Mouse (Mus musculus) right cerebral cortex, postnatal 10 days (tissue): ENCODE data around the gene Phactr1.
A peak's percentile ranks its signal among the peaks of the same experiment; 100 is the strongest.

Experiments used
- DNase-seq, 2 experiments: peaks; one replicate each; pipeline ENCODE4 v3.0.0; 2021; ENCODE audit warnings: low spot score in 2 of 2

Phactr1 gene

DNA sequence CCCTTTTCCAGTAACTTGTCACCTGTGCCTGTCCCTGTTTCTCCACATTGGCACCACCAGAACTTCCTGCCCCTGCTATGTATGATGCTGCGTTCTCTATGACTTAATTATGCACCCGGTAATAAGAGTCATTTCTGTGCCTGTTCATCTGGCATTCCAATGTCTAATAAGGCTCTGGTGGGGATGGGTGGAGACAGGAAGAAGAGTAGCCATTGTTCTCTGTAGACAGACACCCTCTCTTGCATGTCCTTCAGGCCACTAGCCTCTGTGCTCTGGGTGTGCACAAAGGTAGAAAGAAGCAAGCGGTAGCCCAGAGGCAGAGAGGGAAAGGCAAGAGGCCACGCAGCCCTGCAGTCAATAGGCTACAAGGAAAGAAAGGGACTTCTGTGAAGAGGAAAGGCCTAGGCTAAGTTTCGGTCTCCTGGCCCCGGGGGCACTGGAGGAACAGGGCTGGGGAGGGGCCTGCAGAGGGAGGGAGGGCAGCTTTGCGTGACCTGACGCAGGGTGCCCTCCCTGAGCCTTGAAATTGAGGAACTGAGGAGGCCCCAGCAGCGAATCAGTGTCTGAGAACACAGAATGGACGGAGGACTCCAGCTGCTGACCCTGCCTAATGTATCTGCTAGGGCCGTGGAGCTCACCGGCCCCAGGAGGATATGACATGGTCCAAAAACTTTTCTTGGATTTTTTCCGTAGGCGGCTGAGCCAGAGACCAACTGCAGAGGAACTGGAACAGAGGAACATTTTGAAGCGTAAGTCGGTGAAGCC is 442.1 kb downstream of the Phactr1 start:
- DNase-seq, result peak in 1 of 2 experiments; percentile 49

GRCm38 (mm10) chr13:43123895-43124682 is 443.7 kb downstream of the Phactr1 start:
- no peak for DNase-seq

DNA sequence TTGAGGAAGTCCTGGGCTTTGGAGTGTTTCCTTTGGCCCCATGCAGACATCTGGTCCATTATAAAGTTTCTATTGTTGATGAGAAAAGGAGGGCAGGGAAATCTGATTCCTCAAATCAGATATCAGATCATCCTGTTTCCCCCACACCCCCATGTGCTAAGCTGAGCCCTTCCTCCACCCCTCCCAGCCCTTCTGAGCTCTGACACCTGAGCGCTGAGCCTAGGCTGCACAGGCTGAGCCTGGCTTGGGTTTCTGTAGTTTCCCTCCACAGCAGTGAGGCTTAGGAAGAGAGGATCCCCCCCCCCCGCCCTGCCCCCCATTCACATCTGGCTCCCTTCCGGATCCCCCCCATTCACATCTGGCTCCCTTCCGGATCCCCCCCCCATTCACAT is 444.3 kb downstream of the Phactr1 start:
- DNase-seq, result no peak

DNA sequence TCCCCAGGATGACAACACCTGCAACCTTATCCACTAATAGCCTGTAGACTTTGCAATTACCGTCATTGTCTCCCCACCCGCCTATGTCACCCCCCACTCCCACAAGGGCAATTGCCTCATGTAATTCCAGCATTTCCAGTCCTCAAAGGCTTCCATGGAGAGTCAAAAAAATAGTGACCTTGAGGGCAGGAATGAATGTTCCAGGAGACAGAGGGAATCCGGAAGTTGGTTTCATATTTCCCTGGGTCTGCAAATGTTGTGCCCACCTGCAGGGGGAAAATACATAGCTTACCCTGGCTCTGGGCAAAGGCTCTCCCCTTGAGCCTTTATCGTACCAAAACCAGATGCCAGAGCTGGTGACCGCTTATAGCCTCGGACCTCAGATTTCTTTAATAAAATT is 449.7 kb downstream of the Phactr1 start:
- DNase-seq, result no peak

DNA sequence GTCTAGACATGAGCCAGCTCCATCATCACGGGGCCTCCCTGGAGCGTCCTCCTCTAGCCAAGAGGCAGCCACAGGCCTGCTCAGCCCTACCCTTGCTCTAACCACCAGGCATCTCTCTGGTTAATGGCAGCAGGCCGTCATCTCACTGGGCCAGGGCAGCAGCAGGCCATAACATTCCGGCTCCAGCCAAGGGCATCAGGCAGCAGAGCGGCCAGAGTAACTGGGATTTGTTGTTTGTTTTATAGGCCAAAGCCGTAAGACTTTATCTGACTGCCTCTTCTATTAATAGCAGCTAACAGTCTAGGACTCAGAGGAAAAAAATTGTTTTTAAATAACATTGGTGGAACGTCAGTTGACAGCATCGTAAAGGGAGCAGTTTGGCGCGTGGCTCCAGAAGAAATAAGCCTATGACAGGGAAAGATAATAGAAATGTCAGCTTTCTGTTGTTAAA is 451.3 kb downstream of the Phactr1 start:
- no peak for DNase-seq

DNA sequence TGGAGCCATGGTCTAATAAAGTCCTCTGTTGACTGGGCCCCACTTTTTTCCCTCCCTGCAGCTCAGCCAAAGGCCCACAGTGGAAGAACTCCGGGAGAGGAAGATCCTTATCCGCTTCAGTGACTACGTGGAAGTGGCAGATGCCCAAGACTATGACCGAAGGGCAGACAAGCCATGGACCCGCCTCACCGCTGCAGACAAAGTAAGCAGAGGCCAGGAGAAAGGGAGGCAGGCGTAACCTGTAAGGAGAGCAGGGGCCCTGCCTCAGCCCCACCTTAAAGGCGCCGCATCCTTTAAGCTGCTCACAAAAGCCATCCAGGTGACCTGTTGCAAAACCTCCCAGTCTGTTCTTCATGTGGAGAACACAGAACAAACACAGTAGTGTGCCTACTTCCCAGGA is 452.4 kb downstream of the Phactr1 start:
- no peak for DNase-seq

DNA sequence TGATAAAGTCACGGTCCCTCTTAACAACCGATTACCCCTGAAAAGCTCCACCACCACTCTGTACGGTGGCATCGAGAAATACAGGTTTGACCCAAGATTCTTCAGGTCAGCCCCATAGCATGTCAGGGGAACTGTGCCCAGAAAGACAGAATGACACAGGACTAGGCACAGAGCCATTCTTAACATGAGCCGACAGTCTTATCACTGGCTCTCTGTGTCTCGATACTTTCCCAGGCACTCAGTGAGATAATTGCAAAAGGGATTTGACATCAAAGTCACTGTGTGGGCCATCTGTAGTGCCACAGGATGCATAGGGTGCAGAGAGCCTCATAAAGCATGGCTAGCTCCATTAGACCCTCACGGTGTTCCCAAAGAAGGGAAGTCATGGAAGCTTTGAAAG is 453.0 kb downstream of the Phactr1 start:
- DNase-seq, result no peak

GRCm38 (mm10) chr13:43134468-43134867 is 454.0 kb downstream of the Phactr1 start:
- no peak for DNase-seq

DNA sequence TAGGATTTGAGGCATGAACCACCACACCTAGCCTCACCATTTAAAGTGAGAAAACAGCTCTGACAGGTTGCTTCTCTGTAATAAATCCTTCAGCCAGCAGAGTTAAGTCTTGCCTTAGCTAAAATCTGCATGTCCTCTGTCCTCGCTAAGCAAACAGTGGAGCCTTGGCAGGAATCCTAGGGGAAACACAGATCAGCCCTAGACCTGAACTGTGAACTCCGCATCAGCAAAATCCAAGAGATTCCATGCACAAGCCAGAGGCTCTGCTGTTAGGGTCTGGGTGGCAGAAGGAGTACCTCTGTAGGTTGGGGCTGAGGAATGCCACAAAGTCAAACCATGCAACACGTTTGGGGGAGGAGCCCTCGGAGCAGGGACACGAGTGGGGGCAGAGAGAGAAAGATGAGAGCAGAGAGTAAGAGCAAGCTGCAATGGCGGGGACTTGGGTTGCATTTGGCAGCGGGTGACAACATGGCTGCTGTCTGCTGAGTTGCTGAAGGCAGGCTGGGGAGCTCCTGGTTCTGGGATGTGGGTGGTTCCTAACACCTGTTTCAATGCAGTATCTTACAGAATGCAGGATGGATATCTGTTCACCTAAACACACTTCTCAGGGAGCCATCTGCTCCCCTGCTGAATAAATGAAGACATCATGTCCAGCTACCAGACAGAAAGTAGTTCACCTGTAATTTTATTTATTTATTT is 464.4 kb downstream of the Phactr1 start:
- no peak for DNase-seq

DNA sequence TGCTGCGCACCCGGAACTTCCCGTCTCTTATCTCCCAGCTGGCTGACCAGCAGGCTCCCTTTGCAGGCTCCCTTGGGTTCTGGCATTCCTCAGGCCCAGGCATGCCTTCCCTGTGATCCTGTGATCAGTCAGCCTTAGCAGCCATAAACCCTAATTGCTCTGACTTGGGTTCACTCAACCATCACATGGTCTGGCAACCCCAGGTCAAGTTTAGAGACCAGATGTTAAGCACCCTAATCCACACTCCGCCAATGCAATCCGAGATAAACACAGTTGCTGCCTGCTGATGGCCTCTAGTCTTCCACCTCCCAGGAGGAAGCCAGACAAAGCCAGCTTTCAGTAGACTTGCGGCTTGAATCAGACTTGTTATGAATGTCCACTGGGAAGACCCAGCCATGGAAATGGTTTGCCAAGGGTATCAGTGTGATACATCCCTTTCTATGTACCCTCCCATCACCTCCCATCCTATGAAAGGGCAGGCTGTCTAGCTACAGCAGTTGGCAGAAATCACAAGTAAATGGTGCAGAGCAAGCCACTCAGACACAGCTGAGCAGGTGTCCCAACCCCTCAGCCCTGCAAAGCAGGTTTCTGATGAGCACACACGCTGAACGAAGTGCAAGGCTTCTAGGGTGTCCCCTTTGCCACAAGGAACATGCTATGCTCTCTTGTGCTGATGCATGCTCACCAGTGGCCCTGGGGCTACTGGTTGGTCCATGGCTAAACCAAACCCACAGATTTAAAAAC is 466.3 kb downstream of the Phactr1 start:
- no peak for DNase-seq

- no peak for DNase-seq
Measured at GRCm38 (mm10) chr13:43148692-43149091, 468.3 kb downstream of the Phactr1 start.

GRCm38 (mm10) chr13:43149661-43150060 is 469.2 kb downstream of the Phactr1 start:
- DNase-seq, result no peak

GRCm38 (mm10) chr13:43152005-43152520 is 471.6 kb downstream of the Phactr1 start:
- DNase-seq, result no peak

DNA sequence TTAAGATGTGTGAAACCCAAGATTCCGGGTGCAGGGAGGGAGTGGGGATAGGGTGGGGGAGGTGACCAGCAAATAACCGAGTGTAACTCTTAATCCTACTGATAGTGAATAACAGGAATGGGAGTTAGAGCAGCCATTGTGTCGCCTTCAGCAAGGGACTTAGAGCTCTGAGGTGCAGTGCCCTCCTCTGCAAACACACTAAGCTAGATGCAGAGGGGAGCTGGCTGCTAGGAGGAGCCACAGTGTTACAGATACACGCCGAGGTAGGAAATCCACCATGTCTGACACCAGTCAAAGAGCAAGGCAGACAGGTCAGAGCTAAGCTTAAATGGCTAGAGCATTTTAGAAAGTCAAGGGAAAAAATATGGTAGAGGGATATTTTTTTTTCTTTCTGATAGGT is 476.9 kb downstream of the Phactr1 start:
- DNase-seq, result no peak

GRCm38 (mm10) chr13:43158281-43158680 is 477.9 kb downstream of the Phactr1 start:
- no peak for DNase-seq

DNA sequence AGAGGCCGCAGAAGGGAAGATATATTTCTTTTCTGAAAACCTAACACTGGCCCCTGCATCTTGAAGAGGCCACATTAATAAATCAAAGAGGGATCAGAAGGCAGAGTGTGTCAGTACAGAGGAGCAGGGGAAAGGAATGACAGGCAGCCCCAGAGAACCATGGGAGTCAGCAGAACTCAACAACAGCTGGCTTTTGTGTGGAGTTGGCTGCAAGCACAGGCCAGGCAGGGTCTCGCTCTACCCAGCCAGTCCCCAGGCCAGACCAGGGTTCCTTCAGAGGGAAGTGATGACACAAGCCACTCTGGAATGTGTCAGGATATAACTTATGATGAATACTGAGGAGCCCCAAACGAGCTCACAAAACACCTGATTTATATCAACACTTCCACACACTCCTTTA is 479.0 kb downstream of the Phactr1 start:
- no peak for DNase-seq

- no peak for DNase-seq
Measured at GRCm38 (mm10) chr13:43167721-43168120, 487.3 kb downstream of the Phactr1 start.

- peak; percentile 98 to 99 for DNase-seq
Measured at GRCm38 (mm10) chr13:43171020-43171710, 490.7 kb downstream of the Phactr1 start, which contains the start of gene Tbc1d7. Gene Tbc1d7, minus strand, starts transcription at chr13:43171501.

DNA sequence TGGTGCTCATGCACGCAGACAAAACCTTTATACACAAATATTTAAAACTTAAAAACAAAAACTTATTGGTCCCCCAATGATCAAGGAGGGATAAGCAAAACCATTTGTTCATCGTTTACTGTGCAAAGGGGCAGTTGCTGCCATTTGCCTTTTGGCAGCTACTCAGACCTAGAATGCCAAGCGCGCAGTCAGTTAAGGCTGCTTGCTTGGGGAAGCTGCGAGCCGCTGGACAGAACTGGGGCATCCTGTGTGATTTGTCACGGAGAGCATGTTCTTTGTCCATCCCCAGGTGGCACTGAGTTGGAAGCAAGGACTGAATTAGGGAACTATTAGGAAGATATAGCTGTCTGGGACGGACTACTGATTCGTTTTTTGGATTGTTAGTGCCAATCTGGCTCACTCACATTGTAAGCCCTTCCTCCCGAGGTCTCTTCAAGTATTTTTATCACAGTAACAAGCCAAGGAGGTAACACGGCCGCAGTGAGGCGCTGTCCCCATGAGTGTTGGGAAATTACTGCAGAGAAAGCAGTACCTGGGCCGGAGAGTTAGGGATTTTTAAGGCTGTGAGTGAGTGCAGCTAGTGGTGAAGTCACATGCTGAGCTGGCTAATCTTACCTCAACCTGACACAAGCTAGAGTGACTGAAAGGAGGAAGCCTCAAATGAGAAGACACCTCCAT is 491.8 kb downstream of the Phactr1 start:
- peak in 1 of 2 experiments; percentile 60 for DNase-seq

- peak; percentile 87 for DNase-seq
Measured at GRCm38 (mm10) chr13:43173262-43173661, 492.8 kb downstream of the Phactr1 start.
